Mouse (Mus musculus): ENCODE measurements around the gene Svs2. TPM values are rescaled to one million over a fixed set of nuclear protein-coding genes. Genes with fewer than 3 reads are reported as not detected.
"Not testable (repeated sequence)": the region's sequence is repeated elsewhere in the genome, so short reads cannot be mapped to it uniquely, and the experiment has no call there.

Svs2 gene
- polyA plus RNA-seq (2014; fragmentation: Nextera tagmentation; extraction: Ambion mirVana) = not detected in 2 replicates

DNA sequence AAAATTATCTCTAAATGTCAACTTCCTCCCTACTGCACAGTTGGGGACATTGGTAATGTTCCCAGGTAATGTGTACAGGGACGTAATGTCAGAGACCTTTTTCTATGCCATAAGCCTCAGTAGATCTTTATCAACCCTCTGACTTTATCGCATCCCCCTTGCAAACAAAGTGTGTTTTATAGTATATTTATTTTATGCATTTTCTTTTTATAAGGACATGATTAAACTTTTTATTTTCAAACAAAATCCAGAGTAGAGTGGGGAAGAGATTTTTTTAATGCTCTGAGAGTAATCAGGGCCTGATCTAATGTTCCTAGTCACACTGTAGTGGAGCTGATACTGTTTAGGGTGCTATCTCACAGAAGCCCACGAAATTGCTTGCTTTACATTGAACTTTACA is at the start of gene Svs2:
Gene Svs2 (minus strand): TSS at position 101 of the 400 bp plus-strand sequence.
- H3K36me3 ChIP-seq (ENCODE audit: control insufficient read depth, insufficient read depth, low read length) = no peaks in the 10 kb centered on the region
- 77% methylated on average over 3 of the region's 3 CpGs for WGBS
- H3K4me2 ChIP-seq = no peak within 1 kb of the TSS
- H3K27ac ChIP-seq (ENCODE audit: low read depth, low read length) = no peak within 1 kb of the TSS
- H3K27me3 ChIP-seq (replicated peaks; ENCODE audit: control insufficient read depth, insufficient read depth, low read length) = no peaks in the 10 kb centered on the region
- no peaks in the 10 kb centered on the region for H3K9me3 ChIP-seq (ENCODE audit: control insufficient read depth, low read length)
- H3K9ac ChIP-seq (ENCODE audit: low read depth, low read length) = no peak within 1 kb of the TSS
- H3K4me3 ChIP-seq (ENCODE audit: low read depth, low read length) = no peak within 1 kb of the TSS
- DNase-seq (ENCODE audit: low spot score) (no peak), ATAC-seq (replicated peaks; ENCODE audit: low FRiP score) (no peak)
- no peaks in the 10 kb centered on the region for H3K4me1 ChIP-seq (replicated peaks; ENCODE audit: control insufficient read depth, insufficient read depth, low read length)

DNA sequence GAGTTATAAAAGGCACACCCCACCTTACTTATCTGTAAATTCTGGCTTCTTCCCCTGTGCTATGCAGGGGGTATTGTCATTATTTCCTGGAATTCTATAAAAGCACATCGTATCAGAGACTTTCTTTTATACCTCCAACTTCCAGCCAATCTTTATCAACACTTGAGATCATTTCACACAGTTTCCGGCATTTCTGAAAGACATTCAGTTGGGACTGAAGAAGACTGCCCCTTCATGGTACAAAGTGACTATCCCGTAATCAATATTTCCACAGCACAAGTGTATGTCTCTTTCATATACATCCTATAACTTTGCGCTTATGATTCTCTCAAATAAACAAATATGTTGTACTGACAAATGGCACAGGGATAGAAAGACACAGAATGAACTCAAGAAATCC is 40.1 kb upstream of the Svs2 start, which contains the start of gene Svs4:
Gene Svs4 (minus strand): TSS at position 101 of the 400 bp plus-strand sequence.
- Histone ChIP-seq H3K4me1 (replicated peaks; ENCODE audit: control insufficient read depth, insufficient read depth, low read length) (no peaks in the 10 kb centered on the region), H3K9me3 (ENCODE audit: control insufficient read depth, low read length) (no peaks in the 10 kb centered on the region), H3K36me3 (ENCODE audit: control insufficient read depth, insufficient read depth, low read length) (no peaks in the 10 kb centered on the region), H3K4me3 (ENCODE audit: low read depth, low read length) (no peak within 1 kb of the TSS), H3K4me2 (no peak within 1 kb of the TSS), H3K9ac (ENCODE audit: low read depth, low read length) (no peak within 1 kb of the TSS), H3K27me3 (replicated peaks; ENCODE audit: control insufficient read depth, insufficient read depth, low read length) (no peaks in the 10 kb centered on the region), H3K27ac (ENCODE audit: low read depth, low read length) (no peak within 1 kb of the TSS)
- no peak for ATAC-seq (replicated peaks; ENCODE audit: low FRiP score)
- WGBS = 82% methylated on average over 4 of the region's 4 CpGs
- DNase-seq (ENCODE audit: low spot score) = no peak

DNA sequence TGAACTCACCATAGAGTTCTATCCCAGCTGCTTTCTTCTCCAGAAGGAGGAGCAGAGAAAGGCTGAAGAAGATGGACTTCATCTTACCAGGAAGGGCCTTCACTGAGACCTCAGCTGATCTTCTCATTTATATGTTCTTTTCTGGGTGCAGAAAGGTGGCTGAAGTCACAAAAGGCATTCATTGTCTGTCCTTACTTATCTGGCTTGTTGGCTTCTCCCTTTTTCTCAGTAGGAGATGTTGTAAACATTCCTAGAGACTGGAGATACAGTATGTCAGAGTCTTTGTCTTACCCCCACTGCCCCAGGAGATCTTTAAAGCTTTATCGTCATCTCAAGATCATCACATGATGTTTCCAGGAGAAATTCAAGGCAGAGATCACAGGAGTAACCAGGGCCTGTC is 18.3 kb upstream of the Svs2 start, which contains the start of gene Svs3b:
Gene Svs3b (minus strand): TSS at position 101 of the 400 bp plus-strand sequence.
- 80% methylated on average over 1 of the region's 1 CpGs for WGBS

DNA sequence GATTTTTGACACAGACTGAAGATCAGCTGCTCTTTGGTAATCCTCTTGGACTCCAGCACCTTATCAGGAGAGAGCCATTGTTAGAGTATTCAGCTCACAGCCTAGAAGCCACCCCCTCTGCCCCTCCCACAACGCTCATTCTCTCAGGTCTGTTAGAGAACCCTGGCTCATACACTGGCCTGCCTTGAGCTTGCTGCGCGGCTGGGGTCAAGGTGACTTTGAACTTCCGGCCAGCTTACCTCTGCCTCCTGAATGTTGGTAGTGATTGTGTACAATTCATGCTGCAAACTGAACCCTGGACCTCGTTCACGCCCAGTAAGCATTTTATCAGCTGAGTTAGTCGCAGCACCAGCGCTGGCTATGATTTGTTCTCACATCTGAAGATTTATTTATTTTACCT is 5.6 kb downstream of the Svs2 start:
- no peaks in the 10 kb centered on the region for H3K27me3 ChIP-seq (replicated peaks; ENCODE audit: control insufficient read depth, insufficient read depth, low read length)
- H3K36me3 ChIP-seq (ENCODE audit: control insufficient read depth, insufficient read depth, low read length) = no peaks in the 10 kb centered on the region
- H3K9me3 ChIP-seq (ENCODE audit: control insufficient read depth, low read length) = no peaks in the 10 kb centered on the region
- no peak overlapping the region for H3K27ac ChIP-seq (ENCODE audit: low read depth, low read length)
- WGBS = 87% methylated on average over 8 of the region's 8 CpGs
- H3K4me2 ChIP-seq = no peak overlapping the region
- DNase-seq (ENCODE audit: low spot score) (no peak), ATAC-seq (replicated peaks; ENCODE audit: low FRiP score) (no peak)
- no peaks in the 10 kb centered on the region for H3K4me1 ChIP-seq (replicated peaks; ENCODE audit: control insufficient read depth, insufficient read depth, low read length)
- no peak overlapping the region for H3K4me3 ChIP-seq (ENCODE audit: low read depth, low read length)
- H3K9ac ChIP-seq (ENCODE audit: low read depth, low read length) = no peak overlapping the region

More for the DNA sequence above, 18.3 kb upstream of the Svs2 start, which contains the start of gene Svs3b:
- H3K27me3 ChIP-seq (replicated peaks; ENCODE audit: control insufficient read depth, insufficient read depth, low read length); DNase-seq (ENCODE audit: low spot score); ATAC-seq (replicated peaks; ENCODE audit: low FRiP score); H3K36me3 ChIP-seq (ENCODE audit: control insufficient read depth, insufficient read depth, low read length); H3K4me2 ChIP-seq; H3K4me1 ChIP-seq (replicated peaks; ENCODE audit: control insufficient read depth, insufficient read depth, low read length); H3K27ac ChIP-seq (ENCODE audit: low read depth, low read length); H3K9me3 ChIP-seq (ENCODE audit: control insufficient read depth, low read length); H3K4me3 ChIP-seq (ENCODE audit: low read depth, low read length); H3K9ac ChIP-seq (ENCODE audit: low read depth, low read length): not testable (repeated sequence)

DNA sequence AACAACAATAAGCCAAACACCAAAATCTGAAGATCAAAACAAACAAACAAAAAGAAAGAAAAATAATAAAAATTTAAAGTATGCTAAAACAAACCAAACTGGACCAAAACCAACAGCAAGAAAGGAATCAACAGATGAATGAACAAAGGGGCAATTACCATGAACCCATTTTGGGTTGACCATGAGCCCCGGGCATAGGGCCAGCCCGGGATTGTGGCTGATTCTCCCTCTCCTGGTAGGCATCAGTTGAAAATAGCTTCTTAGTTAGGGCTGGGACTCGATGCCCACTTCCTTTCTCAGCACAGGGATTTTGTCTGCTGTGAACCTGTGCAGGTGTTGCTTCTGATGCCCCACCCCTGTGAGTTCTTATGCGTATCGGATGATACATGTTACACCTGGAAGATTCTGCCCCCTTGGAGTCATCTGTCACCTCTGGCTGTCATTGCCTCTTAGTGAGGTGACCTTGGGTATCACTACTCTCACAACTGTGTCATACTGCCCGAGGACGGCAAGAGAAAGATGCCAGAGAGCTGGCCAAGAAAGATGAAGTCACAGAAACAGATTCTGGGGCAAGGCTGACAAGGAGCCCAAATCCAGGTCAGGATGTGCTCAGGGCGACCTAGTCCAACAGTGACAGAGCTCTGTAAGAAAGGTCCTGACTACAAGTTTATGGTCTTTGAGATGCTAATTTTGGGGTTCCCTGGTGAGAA is 9.8 kb downstream of the Svs2 start:
- Histone ChIP-seq H3K4me3 (ENCODE audit: low read depth, low read length) (no peak overlapping the region), H3K27me3 (replicated peaks; ENCODE audit: control insufficient read depth, insufficient read depth, low read length) (no peaks in the 10 kb centered on the region), H3K4me2 (no peak overlapping the region), H3K4me1 (replicated peaks; ENCODE audit: control insufficient read depth, insufficient read depth, low read length) (no peaks in the 10 kb centered on the region), H3K36me3 (ENCODE audit: control insufficient read depth, insufficient read depth, low read length) (no peaks in the 10 kb centered on the region), H3K9me3 (ENCODE audit: control insufficient read depth, low read length) (no peaks in the 10 kb centered on the region), H3K27ac (ENCODE audit: low read depth, low read length) (no peak overlapping the region), H3K9ac (ENCODE audit: low read depth, low read length) (no peak overlapping the region)
- DNase-seq (ENCODE audit: low spot score) (no peak), ATAC-seq (replicated peaks; ENCODE audit: low FRiP score) (no peak)
- WGBS = 80% methylated on average over 8 of the region's 8 CpGs

DNA sequence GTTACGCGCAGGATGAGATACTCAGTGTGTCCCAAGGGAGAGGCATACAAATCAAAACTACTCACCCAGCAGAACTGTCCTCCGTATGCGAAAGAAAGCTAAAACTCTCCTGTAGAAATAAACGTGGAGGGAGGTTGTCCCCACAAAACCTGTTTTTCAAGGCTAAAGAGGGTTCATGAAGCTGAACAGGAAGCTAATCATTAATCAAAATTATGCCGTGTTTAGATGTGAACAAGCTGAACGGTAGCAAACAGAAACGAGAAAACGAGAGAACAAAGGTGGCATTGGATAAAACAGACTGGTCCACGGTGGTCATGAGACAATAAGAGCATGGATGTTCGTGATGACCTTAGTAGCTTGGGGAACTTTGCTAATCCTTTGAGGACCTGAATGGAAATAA is 16.7 kb downstream of the Svs2 start, which contains the start of gene Wfdc15b:
Gene Wfdc15b (minus strand): TSS at position 139 of the 400 bp plus-strand sequence.
- DNase-seq (ENCODE audit: low spot score) (no peak), ATAC-seq (replicated peaks; ENCODE audit: low FRiP score) (no peak)
- H3K4me2 ChIP-seq = no peak within 1 kb of the TSS
- no peaks in the 10 kb centered on the region for H3K27me3 ChIP-seq (replicated peaks; ENCODE audit: control insufficient read depth, insufficient read depth, low read length)
- no peaks in the 10 kb centered on the region for H3K9me3 ChIP-seq (ENCODE audit: control insufficient read depth, low read length)
- no peaks in the 10 kb centered on the region for H3K4me1 ChIP-seq (replicated peaks; ENCODE audit: control insufficient read depth, insufficient read depth, low read length)
- H3K9ac ChIP-seq (ENCODE audit: low read depth, low read length) = no peak within 1 kb of the TSS
- no peak within 1 kb of the TSS for H3K27ac ChIP-seq (ENCODE audit: low read depth, low read length)
- H3K4me3 ChIP-seq (ENCODE audit: low read depth, low read length) = no peak within 1 kb of the TSS
- H3K36me3 ChIP-seq (ENCODE audit: control insufficient read depth, insufficient read depth, low read length) = no peaks in the 10 kb centered on the region
- WGBS = 77% methylated on average over 11 of the region's 11 CpGs

DNA sequence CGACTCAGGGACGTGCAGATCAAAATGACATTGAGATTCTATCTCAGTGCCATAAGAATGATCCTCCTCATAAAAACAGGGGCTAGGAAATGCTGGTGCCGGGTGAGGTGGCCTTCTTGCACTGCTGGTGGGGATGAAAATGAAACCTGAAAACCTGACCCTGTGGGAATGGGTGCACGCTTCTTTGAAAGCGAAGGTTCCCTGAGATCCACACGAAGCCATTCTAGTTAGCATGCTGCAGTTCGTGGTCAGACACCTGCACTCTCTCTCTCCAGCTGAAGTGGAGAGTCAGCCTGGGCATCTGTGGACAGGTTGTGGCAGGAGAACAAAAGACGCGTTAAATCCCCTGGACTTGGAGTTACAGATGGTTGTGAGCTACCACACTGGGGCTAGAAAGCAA is 19.0 kb downstream of the Svs2 start:
- WGBS = 82% methylated on average over 9 of the region's 9 CpGs

DNA sequence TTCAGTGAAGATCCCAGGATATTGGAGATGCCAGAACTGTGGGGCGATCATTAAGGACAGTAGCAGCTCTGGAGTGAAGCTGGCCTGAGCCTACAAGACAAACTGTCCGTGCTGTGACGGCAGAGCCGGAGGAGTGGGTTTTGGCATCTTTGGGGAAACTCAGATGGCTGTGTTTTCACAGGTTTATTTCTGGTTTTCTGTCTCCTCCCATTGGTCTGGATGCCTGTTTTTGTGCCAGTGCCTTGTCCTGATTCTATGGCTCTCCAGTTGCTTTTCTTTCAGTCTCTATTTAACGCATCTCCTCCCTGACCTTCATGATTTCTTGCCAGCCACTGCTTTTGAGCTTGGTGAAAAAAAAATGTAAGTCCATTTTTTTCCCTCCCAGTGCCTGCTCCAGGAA is 25.6 kb downstream of the Svs2 start:
- Histone ChIP-seq H3K4me1 (replicated peaks; ENCODE audit: control insufficient read depth, insufficient read depth, low read length) (no peaks in the 10 kb centered on the region), H3K27ac (ENCODE audit: low read depth, low read length) (no peak overlapping the region), H3K4me3 (ENCODE audit: low read depth, low read length) (no peak overlapping the region), H3K9me3 (ENCODE audit: control insufficient read depth, low read length) (no peaks in the 10 kb centered on the region), H3K9ac (ENCODE audit: low read depth, low read length) (no peak overlapping the region), H3K4me2 (no peak overlapping the region), H3K27me3 (replicated peaks; ENCODE audit: control insufficient read depth, insufficient read depth, low read length) (no peaks in the 10 kb centered on the region), H3K36me3 (ENCODE audit: control insufficient read depth, insufficient read depth, low read length) (no peaks in the 10 kb centered on the region)
- WGBS = 88% methylated on average over 5 of the region's 5 CpGs
- DNase-seq (ENCODE audit: low spot score) (no peak), ATAC-seq (replicated peaks; ENCODE audit: low FRiP score) (no peak)

More for the DNA sequence above, 19.0 kb downstream of the Svs2 start:
- no peak for DNase-seq (ENCODE audit: low spot score)
- Histone ChIP-seq H3K4me3 (ENCODE audit: low read depth, low read length) (no peak overlapping the region), H3K9me3 (ENCODE audit: control insufficient read depth, low read length) (no peaks in the 10 kb centered on the region), H3K27me3 (replicated peaks; ENCODE audit: control insufficient read depth, insufficient read depth, low read length) (no peaks in the 10 kb centered on the region), H3K9ac (ENCODE audit: low read depth, low read length) (no peak overlapping the region), H3K4me2 (no peak overlapping the region), H3K4me1 (replicated peaks; ENCODE audit: control insufficient read depth, insufficient read depth, low read length) (no peaks in the 10 kb centered on the region), H3K27ac (ENCODE audit: low read depth, low read length) (no peak overlapping the region), H3K36me3 (ENCODE audit: control insufficient read depth, insufficient read depth, low read length) (no peaks in the 10 kb centered on the region)
- ATAC-seq (replicated peaks; ENCODE audit: low FRiP score) = no peak

DNA sequence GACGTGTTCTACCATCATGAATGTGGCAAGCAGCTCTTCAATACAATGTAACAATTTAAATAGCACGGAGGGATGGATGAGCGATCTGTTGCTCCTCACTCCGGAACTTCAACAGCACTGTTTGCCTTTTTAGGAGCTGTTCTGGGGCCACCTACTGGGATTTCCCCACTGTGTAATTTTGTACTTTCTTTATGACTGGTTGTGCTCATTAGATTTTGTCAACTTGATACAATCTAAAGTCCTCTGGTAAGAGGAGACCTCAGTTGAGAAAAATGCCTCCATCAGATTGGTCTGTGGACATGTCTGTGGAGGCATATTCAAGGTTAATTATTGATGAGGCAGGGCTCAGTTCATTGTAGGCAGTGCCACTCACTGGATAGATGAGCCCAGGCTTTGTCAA is 27.4 kb downstream of the Svs2 start:
- Histone ChIP-seq H3K4me2 (no peak overlapping the region), H3K27me3 (replicated peaks; ENCODE audit: control insufficient read depth, insufficient read depth, low read length) (no peaks in the 10 kb centered on the region), H3K27ac (ENCODE audit: low read depth, low read length) (no peak overlapping the region), H3K4me3 (ENCODE audit: low read depth, low read length) (no peak overlapping the region), H3K9ac (ENCODE audit: low read depth, low read length) (no peak overlapping the region), H3K4me1 (replicated peaks; ENCODE audit: control insufficient read depth, insufficient read depth, low read length) (no peaks in the 10 kb centered on the region), H3K9me3 (ENCODE audit: control insufficient read depth, low read length) (no peaks in the 10 kb centered on the region), H3K36me3 (ENCODE audit: control insufficient read depth, insufficient read depth, low read length) (no peaks in the 10 kb centered on the region)
- ATAC-seq (replicated peaks; ENCODE audit: low FRiP score) (no peak), DNase-seq (ENCODE audit: low spot score) (no peak)
- 83% methylated on average over 4 of the region's 4 CpGs for WGBS
